Mouse (Mus musculus) heart, embryonic 16.5 days (tissue): Measurements from ENCODE around the gene Gm8108. TPM values are rescaled to one million over a fixed set of nuclear protein-coding genes. Genes with fewer than 3 reads are reported as not detected.
A peak's percentile ranks its signal among the peaks of the same experiment; 100 is the strongest.
"Not testable (repeated sequence)": the region's sequence is repeated elsewhere in the genome, so short reads cannot be mapped to it uniquely, and the experiment has no call there.

Experiments
- ATAC-seq: fragments of 200-750 bp; cut with Nextera tagmentation; replicated peaks from 2 replicates; pipeline ENCODE4 v1.8.0; 2017; ENCODE audit warnings: moderate number of reproducible peaks; ENCODE audit not compliant: insufficient read depth, low FRiP score; ENCODE audit errors: extremely low read depth
- H3K27ac ChIP-seq: fragments of 300-500 bp; sonication (generic); 2 replicates; pipeline ENCODE4 v1.5.1; 2014; ENCODE audit warnings: mild to moderate bottlenecking, low read length, control low read depth, moderate library complexity
- H3K27me3 ChIP-seq: fragments of 300-500 bp; sonication (generic); 2 replicates; pipeline ENCODE4 v1.6.1; 2014; ENCODE audit warnings: low read length, mixed read lengths; ENCODE audit not compliant: control insufficient read depth, insufficient read depth
- H3K36me3 ChIP-seq: fragments of 300-500 bp; sonication (generic); 2 replicates; pipeline ENCODE4 v1.6.1; 2014; ENCODE audit not compliant: control insufficient read depth, insufficient read depth
- H3K4me1 ChIP-seq: fragments of 300-500 bp; sonication (generic); 2 replicates; pipeline ENCODE4 v1.6.1; 2014; ENCODE audit warnings: low read length, mixed read lengths; ENCODE audit not compliant: control insufficient read depth, insufficient read depth
- H3K4me2 ChIP-seq: fragments of 300-500 bp; sonication (generic); 2 replicates; pipeline ENCODE4 v1.6.1; 2014; ENCODE audit warnings: low read depth, mild to moderate bottlenecking, control low read depth, low read length
- H3K4me3 ChIP-seq: fragments of 300-500 bp; sonication (generic); 2 replicates; pipeline ENCODE4 v1.5.1; 2014; ENCODE audit warnings: mild to moderate bottlenecking, control low read depth, low read length
- H3K9ac ChIP-seq: fragments of 300-500 bp; sonication (generic); 2 replicates; pipeline ENCODE4 v1.6.1; 2014; ENCODE audit warnings: low read length, control low read depth
- H3K9me3 ChIP-seq: fragments of 300-500 bp; sonication (generic); replicated peaks from 2 replicates; pipeline ENCODE4 v1.6.1; 2016; ENCODE audit warnings: low read length; ENCODE audit not compliant: control insufficient read depth
- WGBS: fragments of 180-500 bp; shearing (Covaris S2); extraction: QIAGEN DNeasy Blood & Tissue Kit; methylation state at CpG from one replicate; pipeline ENCODE4 v1.1.7; 2014; 5-methylcytosine and 5-hydroxymethylcytosine counted together
- polyA plus RNA-seq: library from polyadenylated mRNA; unstranded; fragments of >200 nt; fragmentation: Nextera tagmentation; extraction: Ambion mirVana; gene quantifications from 2 replicates; pipeline ENCODE4 v1.2.1, GENCODE M21; 2015

Gm8108 gene
- 0.50 TPM in 1 of 2 replicates, not detected in the other for polyA plus RNA-seq

DNA sequence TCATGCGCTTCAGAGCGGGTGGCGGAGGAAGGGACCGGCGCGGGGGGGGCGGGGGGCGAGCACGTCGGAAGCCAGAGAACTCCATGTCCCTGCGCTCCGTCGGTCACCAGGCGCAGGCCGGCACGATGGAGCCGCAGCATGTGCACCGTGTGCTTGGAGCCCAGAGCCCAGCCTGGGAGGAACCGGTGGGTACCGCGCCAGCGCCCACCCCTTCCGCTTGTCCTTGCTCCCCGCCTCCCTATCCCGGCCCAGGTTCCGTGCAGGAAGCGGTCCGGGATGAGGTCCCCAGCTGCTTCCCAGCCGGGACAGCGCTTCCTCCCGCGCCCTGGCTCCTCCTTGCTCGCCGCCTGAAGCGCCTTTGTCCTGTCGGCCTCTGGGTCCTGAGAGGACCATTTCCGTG lies at the start of gene Gm8108:
Gene Gm8108 (plus strand): TSS at position 101 of the 400 bp plus-strand sequence.
- H3K9me3 ChIP-seq, H3K27me3 ChIP-seq, H3K4me1 ChIP-seq, H3K27ac ChIP-seq, ATAC-seq, H3K36me3 ChIP-seq, H3K9ac ChIP-seq: not testable (repeated sequence)
- WGBS, result 5% methylated on average over 37 of the region's 37 CpGs
- Histone ChIP-seq H3K4me3 (peak within 1 kb of the TSS; percentile 47), H3K4me2 (peak within 1 kb of the TSS; percentile 60)

GRCm38 (mm10) chr14:4083820-4084219 lies 26.5 kb upstream of the Gm8108 start, which contains the start of gene Gm3115:
Gm3115 (plus strand) TSS chr14:4084120.
- WGBS, result 48% methylated on average over 3 of the region's 3 CpGs
- H3K9me3 ChIP-seq, result not testable (repeated sequence)

DNA sequence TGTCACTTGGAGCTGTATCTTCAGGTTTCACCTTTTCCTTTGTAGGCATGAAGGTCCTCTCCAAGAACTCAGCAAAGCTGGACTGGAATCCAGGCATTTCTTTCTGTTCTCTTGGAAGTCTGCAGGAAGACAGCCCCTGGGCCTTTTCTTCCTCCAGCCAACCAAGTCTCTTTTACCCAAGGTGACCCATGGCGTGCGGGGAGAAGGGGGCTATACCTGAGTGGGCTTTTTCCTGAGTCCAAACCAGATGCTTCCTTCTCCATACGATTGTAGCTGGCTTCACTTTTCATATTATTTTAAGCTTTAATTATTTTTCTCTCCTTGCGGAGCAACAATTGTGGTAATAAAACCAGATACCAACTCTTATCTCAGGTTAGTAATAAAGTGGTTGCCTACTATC lies 31.3 kb downstream of the Gm8108 start:
- H3K36me3 ChIP-seq, result not testable (repeated sequence)
- 82% methylated on average over 3 of the region's 4 CpGs for WGBS

More at GRCm38 (mm10) chr14:4083820-4084219, 26.5 kb upstream of the Gm8108 start, which contains the start of gene Gm3115:
- not testable (repeated sequence) for H3K9ac ChIP-seq, H3K4me2 ChIP-seq, H3K27me3 ChIP-seq, H3K36me3 ChIP-seq, H3K27ac ChIP-seq, H3K4me1 ChIP-seq, ATAC-seq, H3K4me3 ChIP-seq

DNA sequence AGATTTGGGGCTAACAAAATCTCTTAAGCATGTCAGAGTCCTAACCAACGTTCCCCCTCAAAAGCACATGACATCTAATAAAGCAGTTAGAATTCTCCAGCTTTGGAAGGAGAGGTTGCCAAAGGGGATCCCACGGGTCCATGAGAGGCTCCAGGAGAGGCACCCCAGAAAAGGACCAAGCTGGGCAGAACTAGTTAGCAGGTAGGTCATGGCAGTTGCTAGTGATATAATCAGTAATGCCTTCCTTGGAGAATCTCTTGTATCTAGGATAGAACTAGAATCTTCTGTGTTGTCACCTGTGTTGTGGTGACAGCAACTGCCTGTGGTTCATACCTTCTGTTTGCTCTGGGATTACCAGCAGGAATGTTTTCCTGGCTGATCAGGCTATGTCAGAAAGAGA lies 54.4 kb downstream of the Gm8108 start, which contains the start of gene Gm3127:
Gene Gm3127 (plus strand): TSS at position 301 of the 400 bp plus-strand sequence.
- not testable (repeated sequence) for H3K27me3 ChIP-seq, H3K36me3 ChIP-seq, H3K9ac ChIP-seq, H3K4me1 ChIP-seq, H3K4me2 ChIP-seq, H3K27ac ChIP-seq, ATAC-seq, H3K4me3 ChIP-seq, H3K9me3 ChIP-seq
- WGBS, result no CpG with 5 or more reads among the region's 2 CpGs

More for the DNA sequence above, 31.3 kb downstream of the Gm8108 start:
- H3K4me2 ChIP-seq, H3K27ac ChIP-seq, H3K4me3 ChIP-seq, H3K9ac ChIP-seq, H3K4me1 ChIP-seq, ATAC-seq, H3K27me3 ChIP-seq, H3K9me3 ChIP-seq: not testable (repeated sequence)

GRCm38 (mm10) chr14:4182030-4182429 lies 71.7 kb downstream of the Gm8108 start:
- not testable (repeated sequence) for ATAC-seq, H3K36me3 ChIP-seq, H3K27ac ChIP-seq, H3K4me1 ChIP-seq, H3K9ac ChIP-seq, H3K27me3 ChIP-seq, H3K9me3 ChIP-seq
- peak overlapping the region; percentile 51 for H3K4me2 ChIP-seq
- H3K4me3 ChIP-seq, result peak overlapping the region; percentile 22
- 8% methylated on average over 13 of the region's 14 CpGs for WGBS

Other genes starting within 250 kb of the Gm8108 start
- gene Gm2916, start 226.4 kb upstream of the Gm8108 start, polyA plus RNA-seq, result 0.31 TPM in 1 of 2 replicates, not detected in the other
- gene Gm3029, start 178.8 kb upstream of the Gm8108 start, polyA plus RNA-seq, result not detected in 2 replicates
- gene Gm3095, start 147.0 kb upstream of the Gm8108 start, polyA plus RNA-seq, result 0.33 TPM in 1 of 2 replicates, not detected in the other
- gene Gm3099, start 112.1 kb upstream of the Gm8108 start, polyA plus RNA-seq, result not detected in 2 replicates
- 0.40 and 1.1 TPM in 2 replicates for gene Gm5796, start 86.6 kb upstream of the Gm8108 start, polyA plus RNA-seq
- not detected in 2 replicates for gene Gm3115, start 26.4 kb upstream of the Gm8108 start, polyA plus RNA-seq
- not detected in 2 replicates for gene Gm3127, start 54.5 kb downstream of the Gm8108 start, polyA plus RNA-seq
- 0.18 TPM in 1 of 2 replicates, not detected in the other for gene Gm2974, start 72.0 kb downstream of the Gm8108 start, polyA plus RNA-seq
- gene Gm3138, start 139.1 kb downstream of the Gm8108 start, polyA plus RNA-seq, result not detected in 2 replicates
- gene Gm3149, start 206.8 kb downstream of the Gm8108 start, polyA plus RNA-seq, result not detected in 2 replicates
- gene 2610042L04Rik, start 224.2 kb downstream of the Gm8108 start, polyA plus RNA-seq, result 0.09 and 0.20 TPM in 2 replicates